Mouse (Mus musculus) C2C12 (cell line): ENCODE measurements at regions not wholly inside any gene's neighbourhood (a gene's known extent, or its start where the extent isn't known, plus 50 kb on each side); places are given as distances from the start of the nearest gene placed in this dataset.

Experiments used
- CEBPB ChIP-seq: IDR thresholded peaks from one replicate; pipeline ENCODE4 v1.6.1; 2011; ENCODE audit warnings: low read depth, mild to moderate bottlenecking, control low read depth, moderate library complexity
- CTCF ChIP-seq: IDR thresholded peaks from one replicate; pipeline ENCODE4 v1.5.1; 2011; ENCODE audit not compliant: control insufficient read depth, insufficient read depth, insufficient read length
- FOSL1 ChIP-seq: IDR thresholded peaks from one replicate; pipeline ENCODE4 v1.8.0; 2011; ENCODE audit warnings: mild to moderate bottlenecking, low read length; ENCODE audit not compliant: poor library complexity, insufficient read depth, severe bottlenecking
- MAX ChIP-seq: IDR thresholded peaks from one replicate; pipeline ENCODE4 v1.6.1; 2011; ENCODE audit warnings: mild to moderate bottlenecking, control low read depth
- MYOD1 ChIP-seq: IDR thresholded peaks from one replicate; pipeline ENCODE4 v1.6.1; 2011; ENCODE audit warnings: low read depth; ENCODE audit not compliant: control insufficient read depth, insufficient read length
- USF1 ChIP-seq: IDR thresholded peaks from one replicate; pipeline ENCODE4 v1.6.1; 2011; ENCODE audit warnings: low read depth, mild to moderate bottlenecking, control low read depth, moderate library complexity

GRCm38 (mm10) chr9:23005005-23005404 lies 217.9 kb upstream of the Bmper start:
- TF ChIP-seq CTCF (no peak), MAX (no peak), USF1 (no peak), CEBPB (no peak), MYOD1 (no peak), FOSL1 (no peak)
